20 mouse cellular contexts compared by ENCODE assay signal in the genomic region with DNA sequence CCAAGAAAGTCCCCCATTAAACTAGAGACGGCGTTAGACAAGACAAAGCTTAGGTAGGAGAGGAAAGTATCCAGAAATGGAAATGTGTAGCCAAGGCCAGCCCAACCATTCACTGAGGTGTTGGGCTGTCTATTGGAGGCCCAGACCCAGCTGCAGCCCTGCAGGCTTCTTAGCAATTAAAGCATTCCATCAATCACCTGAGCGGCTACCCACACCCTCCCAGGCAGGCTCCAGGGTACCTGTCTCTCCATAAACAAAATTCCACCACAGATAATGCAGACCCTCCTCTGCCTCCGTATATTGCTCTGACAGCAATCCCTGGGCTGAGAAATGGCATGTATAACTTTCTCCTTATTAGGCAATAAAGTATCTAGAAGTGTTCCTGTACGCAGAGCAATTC.
"Had no signal": no experiment of that assay in that cellular context is flagged by ENCODE, and none has a peak within 500 bp of the region (broad histone marks: within the 10 kb centered on the region; RNA-seq: fewer than 3 reads in every experiment).

No protein-coding gene starts in this region.

- H3K9me3 ChIP-seq: liver, embryonic 13.5 days; lung, embryonic 15.5 days; midbrain, embryonic 15.5 days had no signal

- H3K4me2 ChIP-seq: liver, embryonic 13.5 days; lung, embryonic 15.5 days; midbrain, embryonic 11.5 days; midbrain, embryonic 15.5 days had no signal

- H3K4me3 ChIP-seq: liver, embryonic 13.5 days; lung, embryonic 15.5 days; megakaryocyte, embryonic 14.5 days; midbrain, embryonic 15.5 days had no signal

- H3K9ac ChIP-seq: liver, embryonic 13.5 days; liver, postnatal 0 days; lung, embryonic 15.5 days; midbrain, embryonic 15.5 days had no signal

- H3K36me3 ChIP-seq: liver, embryonic 13.5 days; lung, embryonic 15.5 days; midbrain, embryonic 15.5 days had no signal

- ATAC-seq: liver, postnatal 0 days; midbrain, embryonic 15.5 days had no signal

- H3K27ac ChIP-seq: kidney, postnatal 0 days; liver, embryonic 13.5 days; lung, embryonic 15.5 days; macrophage; midbrain, embryonic 15.5 days had no signal

- DNase-seq: kidney, adult 11 months; kidney, adult 9 months; kidney, postnatal 36 days; layer of hippocampus, adult 9-11 months; layer of hippocampus, postnatal 36 days; liver; liver, embryonic 13.5 days; liver, postnatal 0 days; lung, postnatal 14 days; retina, postnatal 1 day; right cerebral cortex, postnatal 4 days; spleen, adult 18-20 months; thymus, adult 18-20 months; thymus, postnatal 14 days had no signal

- H3K27me3 ChIP-seq: liver, embryonic 13.5 days; lung, embryonic 15.5 days; midbrain, embryonic 15.5 days had no signal

- H3K4me1 ChIP-seq: liver, embryonic 13.5 days; lung, embryonic 15.5 days; midbrain, embryonic 15.5 days had no signal
